Mouse (Mus musculus) layer of hippocampus, adult 2 months (tissue): ENCODE data around the gene Bysl. TPM values are rescaled to one million over a fixed set of nuclear protein-coding genes. Genes with fewer than 3 reads are reported as not detected.
"Not testable (repeated sequence)": the region's sequence is repeated elsewhere in the genome, so short reads cannot be mapped to it uniquely, and the experiment has no call there.

Experiments
- DNase-seq, 2 experiments: peaks; one replicate each; pipeline ENCODE4 v3.0.0; 2022; ENCODE audit warnings: low spot score in 2 of 2
- H3K27ac ChIP-seq: fragments of 200-600 bp; 2 replicates; pipeline ENCODE4 v1.8.1; 2022
- H3K4me3 ChIP-seq: fragments of 200-600 bp; 2 replicates; pipeline ENCODE4 v1.8.1; 2022; ENCODE audit warnings: mild to moderate bottlenecking
- CTCF ChIP-seq: fragments of 200-600 bp; conservative IDR thresholded peaks from 2 replicates; pipeline ENCODE4 v1.8.1; 2022; ENCODE audit warnings: antibody characterized with exemption, mild to moderate bottlenecking, moderate library complexity
- long read RNA-seq, 2 experiments: library from polyadenylated mRNA; stranded (forward); transcript quantifications; one replicate each; pipeline ENCODE4 v2.0.0; 2021; ENCODE audit warnings: borderline mapping rate in 2 of 2
- total RNA-seq, 2 experiments: library from RNA; stranded (reverse); gene quantifications; 2 replicates each; pipeline ENCODE4 v1.2.3; 2021

Gene Bysl
- total RNA-seq: 10 to 100 TPM; 18.1 to 18.2 TPM
- long read RNA-seq, experiment 1, transcript Bysl-201 (7 exons, 3,854 nt): major isoform, 24 of 27 reads
- long read RNA-seq, experiment 1, partial matches to known transcripts: 0 of 27 reads
- long read RNA-seq, experiment 1, other reads (novel, unspliced or antisense): 3 of 27 reads
- long read RNA-seq, experiment 2, transcript Bysl-201 (7 exons, 3,854 nt): major isoform, 31 of 36 reads
- long read RNA-seq, experiment 2, partial matches to known transcripts: 2 of 36 reads
- long read RNA-seq, experiment 2, other reads (novel, unspliced or antisense): 3 of 36 reads

GRCm38 (mm10) chr17:47610849-47611660, at the start of gene Bysl, which contains the start of the genes Med20 and Gm20517:
TSS of gene Bysl (minus strand) at chr17:47611492.
TSS of gene Med20 (plus strand) at chr17:47611582.
TSS of gene Gm20517 (plus strand) at chr17:47611589.
- Histone ChIP-seq H3K27ac (peak within 1 kb of the TSS; percentile 97), H3K4me3 (peak within 1 kb of the TSS; percentile 95)
- TF ChIP-seq CTCF: peak; percentile 96
- DNase-seq: peak; percentile 95 to 99

GRCm38 (mm10) chr17:47658741-47659243, 47.5 kb upstream of the Bysl start:
- TF ChIP-seq CTCF: no peak
- no peak for DNase-seq
- Histone ChIP-seq H3K27ac (no peak overlapping the region), H3K4me3 (no peak overlapping the region)

- no peak for DNase-seq
- Histone ChIP-seq H3K4me3 (no peak overlapping the region), H3K27ac (no peak overlapping the region)
- no peak for TF ChIP-seq CTCF
Observed at GRCm38 (mm10) chr17:47657901-47658300, 46.6 kb upstream of the Bysl start.

- H3K27ac ChIP-seq: no peak overlapping the region
- no peak for TF ChIP-seq CTCF
- no peak overlapping the region for H3K4me3 ChIP-seq
- DNase-seq: no peak
Observed at GRCm38 (mm10) chr17:47655697-47656096, 44.4 kb upstream of the Bysl start.

- not testable (repeated sequence) for H3K27ac ChIP-seq, DNase-seq, H3K4me3 ChIP-seq
Observed at GRCm38 (mm10) chr17:47654346-47654745, 43.1 kb upstream of the Bysl start.

- no peak for TF ChIP-seq CTCF
- Histone ChIP-seq H3K27ac (no peak overlapping the region), H3K4me3 (no peak overlapping the region)
- DNase-seq: no peak
Observed at GRCm38 (mm10) chr17:47651953-47652352, 40.7 kb upstream of the Bysl start.

GRCm38 (mm10) chr17:47648966-47649365, 37.7 kb upstream of the Bysl start:
- H3K27ac ChIP-seq: no peak overlapping the region
- TF ChIP-seq CTCF: no peak
- no peak overlapping the region for H3K4me3 ChIP-seq
- no peak for DNase-seq

- Histone ChIP-seq H3K4me3 (no peak overlapping the region), H3K27ac (no peak overlapping the region)
- peak; percentile 74 for TF ChIP-seq CTCF
- peak; percentile 9 to 53 for DNase-seq
Observed at GRCm38 (mm10) chr17:47646683-47647082, 35.4 kb upstream of the Bysl start.

GRCm38 (mm10) chr17:47642992-47643391, 31.7 kb upstream of the Bysl start:
- TF ChIP-seq CTCF: peak; percentile 64
- Histone ChIP-seq H3K27ac (no peak overlapping the region), H3K4me3 (no peak overlapping the region)
- DNase-seq: no peak

GRCm38 (mm10) chr17:47633999-47634770, 22.9 kb upstream of the Bysl start:
- H3K27ac ChIP-seq: no peak overlapping the region
- no peak overlapping the region for H3K4me3 ChIP-seq
- no peak for TF ChIP-seq CTCF
- DNase-seq: no peak

GRCm38 (mm10) chr17:47632181-47632840, 21.0 kb upstream of the Bysl start:
- H3K4me3 ChIP-seq: no peak overlapping the region
- no peak overlapping the region for H3K27ac ChIP-seq
- no peak for DNase-seq
- 0 out of 2 replicates have a peak, but pooled peaks have one; percentile 10 for TF ChIP-seq CTCF

- no peak for DNase-seq
- Histone ChIP-seq H3K4me3 (peak within 1 kb of the TSS; percentile 92), H3K27ac (peak within 1 kb of the TSS; percentile 92)
- no peak for TF ChIP-seq CTCF
Observed at GRCm38 (mm10) chr17:47630678-47631065, 19.4 kb upstream of the Bysl start, which contains the start of gene Usp49. TSS of gene Usp49 (plus strand) at chr17:47630690.
